Mouse (Mus musculus) lung, adult 2 months (tissue): ENCODE measurements around the gene Map3k4.

Source experiments
- CTCF ChIP-seq: fragments of 200-500 bp; IDR thresholded peaks from 2 replicates; pipeline ENCODE4 v1.5.1; 2011; ENCODE audit warnings: mild to moderate bottlenecking, low read length, control low read depth; ENCODE audit not compliant: insufficient read depth
- POLR2A ChIP-seq: fragments of 200-500 bp; IDR thresholded peaks from 2 replicates; pipeline ENCODE4 v1.6.1; 2011; ENCODE audit warnings: low read depth, mild to moderate bottlenecking, control low read depth, low read length, borderline replicate concordance; ENCODE audit errors: extremely low read depth

- TF ChIP-seq CTCF (no peak), POLR2A (no peak)
Measured at GRCm38 (mm10) chr17:12231087-12231486, 87.5 kb downstream of the Map3k4 start.
